Mouse (Mus musculus) lung, adult 2 months (tissue): Measurements from ENCODE around the gene Epb41.

Source experiments
- CTCF ChIP-seq: fragments of 200-500 bp; IDR thresholded peaks from 2 replicates; pipeline ENCODE4 v1.5.1; 2011; ENCODE audit warnings: mild to moderate bottlenecking, low read length, control low read depth; ENCODE audit not compliant: insufficient read depth
- POLR2A ChIP-seq: fragments of 200-500 bp; IDR thresholded peaks from 2 replicates; pipeline ENCODE4 v1.6.1; 2011; ENCODE audit warnings: low read depth, mild to moderate bottlenecking, control low read depth, low read length, borderline replicate concordance; ENCODE audit errors: extremely low read depth

DNA sequence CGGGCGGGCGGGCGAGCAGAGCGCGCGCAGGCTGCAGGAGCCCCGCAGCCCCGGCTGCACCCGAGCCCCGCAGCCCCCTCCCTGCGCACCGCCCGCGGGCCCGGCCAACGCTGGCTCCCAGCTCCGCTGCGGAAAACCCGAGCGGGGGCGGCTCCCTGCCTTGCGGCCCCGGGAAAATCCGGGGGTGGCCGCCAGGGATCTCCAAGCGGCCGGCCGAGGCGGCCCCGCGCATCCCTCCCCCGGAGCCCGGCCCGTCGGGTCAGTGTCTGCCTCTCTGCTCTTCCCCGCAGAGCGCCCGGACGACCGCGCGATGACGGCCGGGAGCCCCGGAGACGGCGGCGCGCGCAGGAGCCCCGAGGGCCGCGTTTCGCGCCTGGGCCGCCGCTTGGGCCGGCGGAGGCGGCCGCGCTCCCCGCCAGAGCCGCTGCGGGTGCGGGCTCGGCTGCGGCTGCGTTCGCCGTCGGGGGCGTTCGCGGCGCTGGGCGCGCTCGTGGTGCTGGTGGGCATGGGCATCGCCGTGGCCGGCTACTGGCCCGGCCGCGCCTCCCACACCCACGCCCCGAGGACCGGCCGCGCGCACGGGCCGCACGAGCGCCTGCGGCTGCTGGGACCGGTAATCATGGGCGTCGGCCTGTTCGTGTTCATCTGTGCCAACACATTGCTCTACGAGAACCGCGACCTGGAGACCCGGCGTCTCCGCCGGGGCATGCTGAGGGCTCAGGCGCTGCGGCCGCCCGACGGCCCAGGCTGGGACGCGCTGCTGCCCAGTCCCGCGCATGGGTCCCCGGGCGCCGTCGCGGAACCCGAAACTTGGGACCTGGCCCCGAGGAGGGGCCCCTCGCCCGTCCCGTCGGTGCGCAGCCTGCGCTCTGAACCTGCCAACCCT is 153.4 kb downstream of the Epb41 start, which contains the start of gene Tmem200b:
- TF ChIP-seq CTCF (no peak), POLR2A (no peak)
